Mouse (Mus musculus): Measurements from ENCODE around the gene Crnkl1. TPM values are rescaled to one million over a fixed set of nuclear protein-coding genes. Genes with fewer than 3 reads are reported as not detected.

Crnkl1 gene
- polyA plus RNA-seq, 1 experiment from 2014 or later = 30.5 TPM

DNA sequence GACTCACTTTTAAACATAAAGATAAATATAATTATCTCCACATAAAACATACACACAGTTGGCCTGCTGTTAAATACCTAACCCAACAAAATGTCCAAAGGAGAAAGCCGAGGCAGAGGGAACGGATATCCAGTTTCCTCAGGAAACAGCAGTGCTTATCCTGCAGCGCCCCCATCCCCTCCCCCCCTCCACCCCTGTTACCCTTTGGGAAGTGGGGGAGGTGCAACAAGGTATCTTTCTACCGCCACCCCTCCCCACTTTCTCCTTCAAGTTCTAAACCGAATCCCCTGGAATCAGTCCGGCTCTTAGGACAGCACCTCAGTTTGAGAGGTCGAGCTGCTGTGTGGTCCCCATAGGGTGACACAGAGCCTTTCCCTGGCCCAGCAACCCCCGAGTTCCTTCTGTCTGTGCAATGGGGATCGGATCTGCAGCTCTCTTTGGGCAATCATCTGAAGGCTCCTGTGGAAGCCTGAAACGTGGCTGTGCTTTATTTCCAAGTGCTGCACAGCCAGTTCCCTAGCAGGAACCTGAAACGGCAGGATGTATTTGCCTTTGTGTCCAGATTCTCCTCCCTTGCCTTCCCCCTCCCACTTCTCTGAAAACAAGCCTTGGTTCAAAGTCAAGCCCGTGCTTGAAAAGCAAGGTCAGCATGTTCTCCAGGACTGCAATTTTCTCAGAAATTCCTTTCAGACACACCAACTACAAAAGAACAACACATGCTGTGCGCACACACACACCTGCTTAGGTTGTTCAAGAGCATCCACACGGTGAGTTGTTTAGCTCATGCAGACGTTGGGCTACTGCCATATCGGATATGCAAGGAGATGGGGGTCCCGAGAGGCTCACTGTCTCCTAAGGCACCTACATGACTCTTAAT is 50.5 kb downstream of the Crnkl1 start:
- no peaks in the 10 kb centered on the region for H3K9me3 ChIP-seq
- H3K4me3 ChIP-seq = no peak overlapping the region
- no peak overlapping the region for H3K27ac ChIP-seq
- ATAC-seq (ENCODE audit: low FRiP score) = no peak
- no peaks in the 10 kb centered on the region; the same call in none of the 2 replicates for H3K4me1 ChIP-seq (replicated peaks)
- H3K36me3 ChIP-seq = peaks cover 32% of the 10 kb centered on the region
- H3K27me3 ChIP-seq = no peaks in the 10 kb centered on the region
- H3K4me2 ChIP-seq = no peak overlapping the region
- 48% methylated on average over 17 of the region's 17 CpGs for WGBS
- no peak overlapping the region for H3K9ac ChIP-seq

DNA sequence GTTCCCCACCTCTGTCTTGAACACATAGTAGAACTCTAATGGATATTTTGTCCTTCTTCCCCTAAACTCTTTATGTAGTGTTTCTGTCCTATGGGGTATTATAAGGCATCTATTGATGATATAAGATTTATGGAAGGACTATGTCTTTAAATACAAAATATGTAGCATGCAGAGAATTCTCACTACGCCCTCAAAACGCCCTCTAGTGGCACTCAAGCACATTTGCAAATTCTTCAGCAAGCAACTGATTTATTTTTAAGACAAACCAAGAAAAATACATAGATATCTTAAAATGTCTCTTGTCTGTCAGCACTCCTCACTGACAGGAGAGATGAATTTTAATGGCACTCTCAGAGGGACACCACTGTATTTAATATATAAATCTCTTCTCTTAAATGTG is 52.4 kb downstream of the Crnkl1 start:
- H3K27me3 ChIP-seq = no peaks in the 10 kb centered on the region
- H3K9me3 ChIP-seq = no peaks in the 10 kb centered on the region
- no peak overlapping the region for H3K4me3 ChIP-seq
- peaks cover 48% of the 10 kb centered on the region for H3K36me3 ChIP-seq
- no peak overlapping the region for H3K27ac ChIP-seq
- WGBS = 18% methylated on average over 2 of the region's 2 CpGs
- ATAC-seq (ENCODE audit: low FRiP score) = no peak
- H3K4me1 ChIP-seq (replicated peaks) = no peaks in the 10 kb centered on the region; the same call in 1 of the 2 replicates
- H3K9ac ChIP-seq = no peak overlapping the region
- no peak overlapping the region for H3K4me2 ChIP-seq

DNA sequence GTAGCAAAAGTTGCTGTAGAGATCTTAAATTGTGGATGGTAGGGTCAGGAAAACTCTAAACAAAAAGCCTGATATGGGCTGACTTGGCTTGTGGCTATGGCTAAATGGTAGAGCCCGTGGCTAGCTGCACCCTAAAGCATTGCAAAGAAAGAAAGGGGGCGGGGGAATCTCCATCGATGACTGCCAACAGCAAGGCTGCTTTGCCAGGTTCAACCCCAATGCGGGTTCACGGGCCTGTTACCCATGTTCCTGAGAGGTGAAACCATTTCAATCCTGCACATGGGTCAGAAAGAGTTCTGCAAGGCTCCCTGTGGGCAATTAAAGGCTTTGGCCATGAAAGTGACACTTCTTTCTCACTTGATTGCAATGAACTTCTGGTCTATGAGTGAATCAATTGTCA is 52.9 kb downstream of the Crnkl1 start:
- no peak for ATAC-seq (ENCODE audit: low FRiP score)
- Histone ChIP-seq H3K4me3 (no peak overlapping the region), H3K27me3 (no peaks in the 10 kb centered on the region), H3K4me1 (replicated peaks) (no peaks in the 10 kb centered on the region; the same call in 1 of the 2 replicates), H3K9me3 (no peaks in the 10 kb centered on the region), H3K27ac (no peak overlapping the region), H3K9ac (no peak overlapping the region), H3K4me2 (no peak overlapping the region), H3K36me3 (peaks cover 50% of the 10 kb centered on the region)
- 86% methylated on average over 5 of the region's 5 CpGs for WGBS

DNA sequence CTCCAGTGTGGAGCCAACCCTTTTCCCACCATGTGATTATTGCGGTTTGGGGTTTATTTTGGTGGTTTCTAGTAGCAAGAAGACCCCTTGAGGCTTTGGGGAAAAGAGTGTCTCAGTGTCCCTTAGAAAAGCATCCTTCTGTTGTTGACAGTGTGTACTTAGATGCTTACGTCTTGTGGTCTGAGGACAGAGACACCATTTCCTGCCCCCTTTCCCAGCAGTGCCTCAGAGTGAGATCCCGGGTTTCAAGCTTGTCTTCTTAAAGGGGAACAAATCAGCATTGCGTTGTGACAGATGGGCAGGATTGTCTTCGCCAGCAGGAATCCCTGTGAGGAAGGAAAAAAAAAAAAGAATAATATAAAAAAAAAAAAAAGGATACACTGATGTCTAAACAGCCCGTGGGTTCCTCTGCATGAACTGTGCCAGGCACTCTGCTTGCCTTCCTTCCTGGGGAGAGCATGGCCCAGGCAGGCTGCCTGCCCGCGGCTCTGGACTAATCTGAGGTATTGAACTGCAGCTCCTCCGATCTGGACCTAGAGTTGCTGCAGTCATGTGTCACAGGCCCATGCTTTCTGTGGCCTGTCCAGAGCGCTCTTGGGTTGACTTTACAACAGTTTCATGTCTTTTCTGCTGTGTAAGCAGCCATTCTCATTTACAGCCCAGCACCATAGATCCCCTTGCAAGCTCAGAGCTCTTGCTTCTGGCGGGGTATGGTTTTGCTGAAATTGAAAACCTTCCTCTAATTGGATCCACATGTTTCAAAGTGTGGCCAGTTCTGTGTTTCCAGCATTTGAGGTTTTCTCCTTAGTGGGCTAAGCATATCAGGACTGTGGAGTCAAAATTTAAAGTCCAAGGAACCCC is 53.7 kb downstream of the Crnkl1 start:
- no peaks in the 10 kb centered on the region for H3K27me3 ChIP-seq
- 69% methylated on average over 11 of the region's 11 CpGs for WGBS

DNA sequence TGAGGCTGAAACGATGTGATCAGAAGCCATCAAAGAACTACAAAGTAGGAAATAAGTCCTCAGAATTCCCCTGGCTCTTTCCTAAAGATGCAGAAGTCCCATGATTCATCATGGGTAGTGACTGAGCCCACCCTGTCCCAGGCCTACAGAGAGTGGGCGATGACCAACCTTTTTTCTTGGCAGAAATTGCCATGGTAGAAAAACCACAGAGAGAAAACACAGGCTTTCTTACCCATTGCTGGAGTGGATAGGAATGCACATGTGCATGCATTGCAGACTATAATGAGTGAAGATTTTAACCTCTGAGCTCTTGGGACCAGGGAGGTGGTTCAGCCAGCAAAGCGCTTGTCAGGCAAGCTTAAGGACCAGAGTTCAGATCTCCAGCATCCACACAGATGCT is 57.6 kb downstream of the Crnkl1 start:
- WGBS = 95% methylated on average over 3 of the region's 3 CpGs
- H3K9me3 ChIP-seq = no peaks in the 10 kb centered on the region
- H3K4me2 ChIP-seq = no peak overlapping the region
- no peak for ATAC-seq (ENCODE audit: low FRiP score)
- H3K27ac ChIP-seq = no peak overlapping the region
- peaks cover 37% of the 10 kb centered on the region for H3K36me3 ChIP-seq
- H3K4me3 ChIP-seq = no peak overlapping the region
- no peak overlapping the region for H3K9ac ChIP-seq
- H3K27me3 ChIP-seq = no peaks in the 10 kb centered on the region
- no peaks in the 10 kb centered on the region for H3K4me1 ChIP-seq (replicated peaks)

More for the DNA sequence above, 53.7 kb downstream of the Crnkl1 start:
- ATAC-seq (ENCODE audit: low FRiP score) = no peak
- no peak overlapping the region for H3K4me2 ChIP-seq
- peak overlapping the region; percentile 67 for H3K27ac ChIP-seq
- no peak overlapping the region for H3K4me3 ChIP-seq
- no peaks in the 10 kb centered on the region; the same call in 1 of the 2 replicates for H3K4me1 ChIP-seq (replicated peaks)
- H3K9ac ChIP-seq = no peak overlapping the region
- peaks cover 57% of the 10 kb centered on the region for H3K36me3 ChIP-seq
- H3K9me3 ChIP-seq = no peaks in the 10 kb centered on the region

DNA sequence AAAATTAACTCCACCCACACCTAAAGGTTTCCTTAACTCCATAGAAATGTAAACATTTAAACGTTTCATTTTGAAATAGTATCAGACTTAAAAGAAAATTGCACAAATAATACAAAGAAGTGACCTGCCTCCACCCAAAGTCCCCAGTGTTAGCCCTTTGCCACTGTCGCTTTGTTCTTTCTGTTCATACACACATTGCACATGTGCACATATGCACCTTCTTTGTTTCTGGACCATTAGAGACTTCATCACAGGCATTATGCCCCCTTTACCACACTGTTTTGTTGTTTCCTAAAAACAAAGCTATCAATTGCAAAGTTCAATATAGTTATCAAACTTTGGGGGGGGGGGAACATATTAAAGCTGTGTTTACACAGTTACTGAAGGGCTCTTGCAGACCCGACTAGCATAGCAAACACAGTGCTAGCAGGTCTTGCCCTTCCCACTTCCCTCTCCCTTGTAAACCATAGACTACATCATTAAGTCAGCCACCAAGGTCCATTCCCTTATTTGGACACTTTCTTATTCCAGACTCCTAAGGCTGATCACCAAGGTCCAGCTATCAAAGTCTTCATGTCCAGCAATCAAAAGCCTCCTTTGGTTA is 59.8 kb downstream of the Crnkl1 start:
- no peaks in the 10 kb centered on the region for H3K4me1 ChIP-seq (replicated peaks)
- H3K9me3 ChIP-seq = no peaks in the 10 kb centered on the region
- no peak overlapping the region for H3K4me2 ChIP-seq
- WGBS = 70% methylated on average over 3 of the region's 3 CpGs
- no peak overlapping the region for H3K4me3 ChIP-seq
- H3K9ac ChIP-seq = no peak overlapping the region
- peaks cover 30% of the 10 kb centered on the region for H3K36me3 ChIP-seq
- ATAC-seq (ENCODE audit: low FRiP score) = no peak
- no peak overlapping the region for H3K27ac ChIP-seq
- H3K27me3 ChIP-seq = no peaks in the 10 kb centered on the region

DNA sequence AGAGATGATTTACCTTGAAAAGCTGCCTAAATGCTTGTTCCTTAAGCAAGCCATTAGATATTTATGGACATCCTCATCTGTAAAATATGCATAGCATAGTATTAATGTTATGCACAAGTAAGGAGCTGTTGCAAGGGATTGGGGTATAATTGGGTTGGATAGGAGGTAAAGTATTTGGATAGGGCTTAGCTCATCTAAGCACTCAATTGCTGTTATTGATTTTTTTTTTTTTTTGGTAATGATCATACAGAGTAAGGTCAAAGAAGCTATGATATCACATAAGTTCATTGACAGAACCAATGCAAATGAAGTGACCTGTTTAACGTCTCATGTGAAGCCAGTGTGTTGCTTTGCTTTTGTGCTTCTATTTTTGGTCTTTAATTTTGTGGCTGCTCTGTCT is 60.9 kb downstream of the Crnkl1 start:
- H3K36me3 ChIP-seq = peaks cover 22% of the 10 kb centered on the region
- H3K9me3 ChIP-seq = no peaks in the 10 kb centered on the region
- no peaks in the 10 kb centered on the region for H3K4me1 ChIP-seq (replicated peaks)
- H3K4me3 ChIP-seq = no peak overlapping the region
- H3K27ac ChIP-seq = no peak overlapping the region
- H3K9ac ChIP-seq = no peak overlapping the region
- ATAC-seq (ENCODE audit: low FRiP score) = no peak
- 79% methylated on average over 1 of the region's 1 CpGs for WGBS
- H3K27me3 ChIP-seq = no peaks in the 10 kb centered on the region
- H3K4me2 ChIP-seq = no peak overlapping the region

DNA sequence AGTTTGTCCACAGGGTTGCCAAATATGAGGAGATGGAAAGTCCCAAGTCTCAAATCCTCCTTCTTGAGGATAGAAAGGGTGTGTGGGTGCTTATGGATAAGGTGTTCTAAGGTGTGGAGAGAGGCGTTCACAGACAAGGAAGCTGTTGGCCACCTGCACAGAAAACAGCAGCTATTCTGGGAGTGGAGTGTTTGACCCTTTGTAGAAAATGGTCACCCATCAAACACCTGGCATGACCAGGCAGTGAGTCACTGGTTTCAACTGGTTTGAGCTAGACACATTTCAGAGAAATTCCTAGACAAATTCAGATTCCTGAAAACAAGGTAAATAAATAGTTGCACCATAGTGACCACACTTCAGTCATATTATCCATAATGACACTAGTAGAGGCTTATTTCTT is 62.7 kb downstream of the Crnkl1 start:
- no peak overlapping the region for H3K27ac ChIP-seq
- 91% methylated on average over 1 of the region's 1 CpGs for WGBS
- ATAC-seq (ENCODE audit: low FRiP score) = no peak
- no peaks in the 10 kb centered on the region for H3K9me3 ChIP-seq
- H3K4me3 ChIP-seq = no peak overlapping the region
- no peak overlapping the region for H3K4me2 ChIP-seq
- H3K27me3 ChIP-seq = no peaks in the 10 kb centered on the region
- peaks cover 7% of the 10 kb centered on the region for H3K36me3 ChIP-seq
- no peak overlapping the region for H3K9ac ChIP-seq
- H3K4me1 ChIP-seq (replicated peaks) = no peaks in the 10 kb centered on the region

DNA sequence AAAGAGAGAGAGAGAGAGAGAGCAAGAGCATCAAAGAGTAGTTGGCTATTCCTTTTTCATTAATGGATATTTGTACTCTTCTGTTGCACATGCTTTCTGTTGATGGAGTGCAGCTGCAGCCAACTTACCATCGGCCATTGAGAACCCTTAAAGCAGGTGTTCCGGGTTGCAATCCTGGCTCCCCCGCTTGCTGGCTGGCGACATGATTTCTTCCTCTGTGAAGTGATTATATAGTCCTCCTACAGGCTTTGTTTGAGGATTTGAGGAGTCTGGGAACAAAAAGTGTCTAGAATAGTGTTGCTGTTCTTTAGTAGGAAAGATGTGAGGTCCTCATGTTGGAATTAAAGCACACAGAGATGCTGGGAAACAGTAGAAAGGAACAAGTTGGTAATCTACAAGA is 63.5 kb downstream of the Crnkl1 start:
- H3K27me3 ChIP-seq = no peaks in the 10 kb centered on the region
- no peak overlapping the region for H3K27ac ChIP-seq
- H3K9me3 ChIP-seq = no peaks in the 10 kb centered on the region
- no peak overlapping the region for H3K9ac ChIP-seq
- ATAC-seq (ENCODE audit: low FRiP score) = no peak
- no peak overlapping the region for H3K4me3 ChIP-seq
- no peak overlapping the region for H3K4me2 ChIP-seq
- H3K36me3 ChIP-seq = peaks cover 6% of the 10 kb centered on the region; the same call in 1 of the 2 replicates
- WGBS = 96% methylated on average over 4 of the region's 4 CpGs
- H3K4me1 ChIP-seq (replicated peaks) = no peaks in the 10 kb centered on the region

Small RNA genes lying within 50 kb of the gene (microRNA-seq; reads per million reads assigned to microRNA genes)
- gene Gm25026 = not detected

Other genes starting within 250 kb of the Crnkl1 start
- gene Naa20, start 32.9 kb downstream of the Crnkl1 start, polyA plus RNA-seq (2015; fragmentation: Nextera tagmentation; extraction: Ambion mirVana) = 118 and 121 TPM in 2 replicates
- 2.1 and 3.8 TPM in 2 replicates for gene Cfap61, start 230 bp downstream of the Crnkl1 start, polyA plus RNA-seq (2015; fragmentation: Nextera tagmentation; extraction: Ambion mirVana)